29 mouse cellular contexts compared by ENCODE assay signal in the genomic region with DNA sequence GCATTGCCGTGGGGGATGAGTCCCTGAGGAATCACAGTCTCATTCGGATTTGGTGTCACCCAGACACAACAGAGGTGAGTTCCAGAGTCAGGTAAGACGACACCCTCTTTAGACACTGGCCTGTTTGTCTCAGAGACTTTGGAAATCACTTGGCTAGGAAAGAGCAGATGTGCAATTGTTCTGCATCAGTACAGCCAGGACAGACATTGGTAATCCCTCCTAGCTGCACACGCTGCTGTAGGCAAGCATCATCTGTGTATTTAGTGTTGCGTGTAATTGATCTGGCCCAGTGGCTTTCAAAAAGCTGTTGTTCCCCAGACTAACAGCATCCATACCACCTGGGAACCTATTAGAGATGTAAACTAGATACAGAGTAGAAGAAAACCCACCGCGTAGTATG. TPM values are rescaled to one million over a fixed set of nuclear protein-coding genes. Genes with fewer than 3 reads are reported as not detected.
DNase-seq lines count a peak whose midpoint lies in the region; ATAC-seq and TF ChIP-seq lines count a peak whose summit lies in the region.
"Had no signal": no experiment of that assay in that cellular context is flagged by ENCODE, and none has a peak within 500 bp of the region (broad histone marks: within the 10 kb centered on the region; RNA-seq: fewer than 3 reads in every experiment).

No protein-coding gene starts in this region.

- ATAC-seq in neural tube, embryonic 12.5 days (ENCODE audit: low FRiP score, low read depth) = peak; percentile 49; the same call in 1 of the 2 replicates
- no peak for ATAC-seq in hindbrain, embryonic 15.5 days (ENCODE audit: low FRiP score, low read depth)
- ATAC-seq in lung, postnatal 0 days = no peak
- ATAC-seq: forebrain, embryonic 16.5 days; intestine, embryonic 16.5 days had no signal

- TF ChIP-seq CTCF in kidney, adult 2 months (conservative IDR thresholded peaks at IDR 0.05; ENCODE audit: insufficient read depth, insufficient read length, low read depth, low read length) = no peak
- TF ChIP-seq CTCF in lung, postnatal 0 days (IDR thresholded peaks at IDR 0.05) = no peak

- TF ChIP-seq EP300 in lung, postnatal 0 days (IDR thresholded peaks at IDR 0.05) = no peak

- no peaks in the 10 kb centered on the region for H3K9me3 ChIP-seq in neural tube, embryonic 12.5 days
- H3K9me3 ChIP-seq in hindbrain, embryonic 15.5 days = no peaks in the 10 kb centered on the region
- H3K9me3 ChIP-seq in lung, postnatal 0 days (ENCODE audit: low read length) = no peaks in the 10 kb centered on the region
- H3K9me3 ChIP-seq: heart, embryonic 15.5 days; megakaryocyte, embryonic 14.5 days had no signal

- WGBS in kidney, adult 2 months = 48% methylated on average over 7 of the region's 7 CpGs
- WGBS in neural tube, embryonic 12.5 days = 69% methylated on average over 7 of the region's 7 CpGs
- 52% methylated on average over 7 of the region's 7 CpGs for WGBS in hindbrain, embryonic 15.5 days
- 70% methylated on average over 7 of the region's 7 CpGs for WGBS in lung, postnatal 0 days

- peaks cover 9% of the 10 kb centered on the region; the same call in 1 of the 2 replicates for H3K36me3 ChIP-seq in kidney, adult 2 months (ENCODE audit: control insufficient read depth, insufficient read depth, low read length)
- H3K36me3 ChIP-seq in neural tube, embryonic 12.5 days = no peaks in the 10 kb centered on the region
- no peaks in the 10 kb centered on the region for H3K36me3 ChIP-seq in hindbrain, embryonic 15.5 days
- no peaks in the 10 kb centered on the region for H3K36me3 ChIP-seq in lung, postnatal 0 days (ENCODE audit: insufficient read depth, low read length)
- H3K36me3 ChIP-seq: G1E; heart, embryonic 15.5 days had no signal

- no peak overlapping the region for H3K9ac ChIP-seq in neural tube, embryonic 12.5 days
- no peak overlapping the region for H3K9ac ChIP-seq in hindbrain, embryonic 15.5 days
- H3K9ac ChIP-seq in lung, postnatal 0 days (replicated peaks; ENCODE audit: low read depth) = no peak overlapping the region
- H3K9ac ChIP-seq: heart, embryonic 15.5 days had no signal

- 0 out of 2 replicates have a peak, but pooled peaks cover 4% of the 10 kb centered on the region for H3K4me1 ChIP-seq in kidney, adult 2 months (ENCODE audit: control insufficient read depth, insufficient read depth, low read length)
- H3K4me1 ChIP-seq in neural tube, embryonic 12.5 days = peaks cover 10% of the 10 kb centered on the region; the same call in 1 of the 2 replicates
- H3K4me1 ChIP-seq in hindbrain, embryonic 15.5 days (replicated peaks) = peaks cover 16% of the 10 kb centered on the region
- 0 out of 2 replicates have a peak, but pooled peaks cover 2% of the 10 kb centered on the region for H3K4me1 ChIP-seq in lung, postnatal 0 days (ENCODE audit: insufficient read depth, low read depth, low read length)

- intact Hi-C loops in left cerebral cortex, postnatal 36 days (cut with DNase I) = no loop called here

- peak overlapping the region; percentile 90 for H3K27ac ChIP-seq in kidney, adult 2 months (ENCODE audit: insufficient read depth, low read depth, low read length)
- no peak overlapping the region for H3K27ac ChIP-seq in neural tube, embryonic 12.5 days
- 0 out of 2 replicates have a peak overlapping the region, but pooled peaks have one; percentile 28 for H3K27ac ChIP-seq in hindbrain, embryonic 15.5 days (replicated peaks)
- no peak overlapping the region for H3K27ac ChIP-seq in lung, postnatal 0 days (ENCODE audit: low read length)
- H3K27ac ChIP-seq: heart, embryonic 15.5 days; kidney, postnatal 0 days had no signal

- TF ChIP-seq POLR2A in kidney, adult 2 months (IDR thresholded peaks at IDR 0.05; ENCODE audit: low read depth, low read length) = no peak

- no peak for DNase-seq in kidney, adult 2 months
- DNase-seq in kidney, postnatal 36 days = no peak
- no peak for DNase-seq in neural tube, embryonic 10.5 days (ENCODE audit: extremely low spot score, low spot score)
- DNase-seq in lung, postnatal 0 days (ENCODE audit: low spot score) = no peak
- no peak for DNase-seq in adrenal gland, postnatal 25 days
- DNase-seq in left cerebral cortex, postnatal 36 days (ENCODE audit: low spot score in 2 of 2) = no peak
- DNase-seq: adrenal gland, postnatal 36 days; cerebellum, adult 18-20 months; cerebellum, postnatal 36 days; gastrocnemius, postnatal 36 days; heart, postnatal 4 days; left cerebral cortex, postnatal 4 days; liver; lung, postnatal 10 days; thymus, postnatal 36 days had no signal

- H3K27me3 ChIP-seq in kidney, adult 2 months (replicated peaks; ENCODE audit: control insufficient read depth, insufficient read depth, low read length) = no peaks in the 10 kb centered on the region
- H3K27me3 ChIP-seq in neural tube, embryonic 12.5 days (replicated peaks) = 0 out of 2 replicates have a peak, but pooled peaks cover 8% of the 10 kb centered on the region
- no peaks in the 10 kb centered on the region for H3K27me3 ChIP-seq in hindbrain, embryonic 15.5 days
- H3K27me3 ChIP-seq in lung, postnatal 0 days (replicated peaks; ENCODE audit: insufficient read depth, low read length) = no peaks in the 10 kb centered on the region

- H3K4me3 ChIP-seq in kidney, adult 2 months (ENCODE audit: insufficient read depth, low read depth, low read length) = peak overlapping the region; percentile 67
- no peak overlapping the region for H3K4me3 ChIP-seq in neural tube, embryonic 12.5 days
- no peak overlapping the region for H3K4me3 ChIP-seq in hindbrain, embryonic 15.5 days
- no peak overlapping the region for H3K4me3 ChIP-seq in lung, postnatal 0 days (ENCODE audit: low read depth, low read length)
- H3K4me3 ChIP-seq: erythroblast, embryonic 14.5 days; heart, embryonic 15.5 days; megakaryocyte, embryonic 14.5 days; myocyte had no signal

- no peak overlapping the region for H3K4me2 ChIP-seq in neural tube, embryonic 12.5 days (replicated peaks)
- H3K4me2 ChIP-seq in hindbrain, embryonic 15.5 days = no peak overlapping the region
- H3K4me2 ChIP-seq in lung, postnatal 0 days (replicated peaks; ENCODE audit: low read depth, low read length) = no peak overlapping the region
- H3K4me2 ChIP-seq: heart, embryonic 15.5 days had no signal

RNA-seq across cellular contexts. Expression of a gene that starts 5.3 kb away (rescaled TPM):
- polyA plus RNA-seq in kidney, adult 2 months (2012; rRNA removed) = 9,073 and 10,701 TPM in 2 replicates
- polyA plus RNA-seq in neural tube, embryonic 12.5 days (2016; fragmentation: Nextera tagmentation; extraction: Ambion mirVana) = 0.22 TPM in 2 replicates
- 0.04 and 0.17 TPM in 2 replicates for polyA plus RNA-seq in hindbrain, embryonic 15.5 days (2015; fragmentation: Nextera tagmentation; extraction: Ambion mirVana)
- polyA plus RNA-seq in lung, postnatal 0 days (2015; fragmentation: Nextera tagmentation; extraction: Ambion mirVana) = not detected in 2 replicates
- not detected in 2 replicates for total RNA-seq in adrenal gland, postnatal 25 days (2021)
- total RNA-seq in left cerebral cortex, postnatal 36 days (2021) = under 1 TPM; 0.48 to 0.54 TPM
- total RNA-seq: adrenal gland, postnatal 36 days; gastrocnemius, postnatal 36 days; heart, adult 8-10 months; heart, postnatal 4 days; layer of hippocampus, adult 18-20 months had no signal
- polyA plus RNA-seq: erythroblast, embryonic 14.5 days; forebrain, embryonic 16.5 days; G1E; heart, embryonic 15.5 days; liver, embryonic 16.5 days; stomach, embryonic 14.5 days had no signal

RNA-seq across cellular contexts. Expression of a gene that starts 11.8 kb away (rescaled TPM):
- not detected in 2 replicates for polyA plus RNA-seq in kidney, adult 2 months (2012; rRNA removed)
- polyA plus RNA-seq in neural tube, embryonic 12.5 days (2016; fragmentation: Nextera tagmentation; extraction: Ambion mirVana) = not detected in 2 replicates
- polyA plus RNA-seq in hindbrain, embryonic 15.5 days (2015; fragmentation: Nextera tagmentation; extraction: Ambion mirVana) = 0.72 and 1.1 TPM in 2 replicates
- not detected in 2 replicates for polyA plus RNA-seq in lung, postnatal 0 days (2015; fragmentation: Nextera tagmentation; extraction: Ambion mirVana)
- total RNA-seq in adrenal gland, postnatal 25 days (2021) = not detected in 2 replicates
- not detected for total RNA-seq in left cerebral cortex, postnatal 36 days (2021)
- total RNA-seq: adrenal gland, postnatal 36 days; G1E; gastrocnemius, postnatal 36 days; heart, adult 8-10 months; heart, postnatal 4 days had no signal
- polyA plus RNA-seq: erythroblast, embryonic 14.5 days; G1E; heart, embryonic 15.5 days; intestine, embryonic 16.5 days; kidney, postnatal 0 days; liver, embryonic 16.5 days; myocyte; stomach, embryonic 14.5 days had no signal

RNA-seq across cellular contexts. Expression of a gene that starts 23.3 kb away (rescaled TPM):
- 0.03 and 0.07 TPM in 2 replicates for polyA plus RNA-seq in kidney, adult 2 months (2012; rRNA removed)
- 0.17 TPM in 1 of 2 replicates, not detected in the other for polyA plus RNA-seq in neural tube, embryonic 12.5 days (2016; fragmentation: Nextera tagmentation; extraction: Ambion mirVana)
- 0.17 and 0.66 TPM in 2 replicates for polyA plus RNA-seq in hindbrain, embryonic 15.5 days (2015; fragmentation: Nextera tagmentation; extraction: Ambion mirVana)
- not detected in 2 replicates for polyA plus RNA-seq in lung, postnatal 0 days (2015; fragmentation: Nextera tagmentation; extraction: Ambion mirVana)
- total RNA-seq in adrenal gland, postnatal 25 days (2021) = 0.15 and 3.3 TPM in 2 replicates
- total RNA-seq in left cerebral cortex, postnatal 36 days (2021) = under 1 TPM; 0.79 to 0.84 TPM
- total RNA-seq: gastrocnemius, postnatal 36 days; heart, adult 8-10 months; heart, postnatal 4 days had no signal
- polyA plus RNA-seq: forebrain, embryonic 16.5 days; G1E; myocyte; stomach, embryonic 14.5 days had no signal

RNA-seq across cellular contexts. Expression of a gene that starts 33.7 kb away (rescaled TPM):
- 3.3 and 4.2 TPM in 2 replicates for polyA plus RNA-seq in kidney, adult 2 months (2012; rRNA removed)
- polyA plus RNA-seq in neural tube, embryonic 12.5 days (2016; fragmentation: Nextera tagmentation; extraction: Ambion mirVana) = 0.52 and 1.0 TPM in 2 replicates
- 0.29 and 0.41 TPM in 2 replicates for polyA plus RNA-seq in hindbrain, embryonic 15.5 days (2015; fragmentation: Nextera tagmentation; extraction: Ambion mirVana)
- polyA plus RNA-seq in lung, postnatal 0 days (2015; fragmentation: Nextera tagmentation; extraction: Ambion mirVana) = 2.7 and 2.8 TPM in 2 replicates
- 0.70 and 0.86 TPM in 2 replicates for total RNA-seq in adrenal gland, postnatal 25 days (2021)
- total RNA-seq in left cerebral cortex, postnatal 36 days (2021) = 10 to 100 TPM; 52.3 to 53.7 TPM
- polyA plus RNA-seq: erythroblast, embryonic 14.5 days had no signal

RNA-seq across cellular contexts. Expression of a gene that starts 40.7 kb away (rescaled TPM):
- 114 and 126 TPM in 2 replicates for polyA plus RNA-seq in kidney, adult 2 months (2012; rRNA removed)
- polyA plus RNA-seq in neural tube, embryonic 12.5 days (2016; fragmentation: Nextera tagmentation; extraction: Ambion mirVana) = 82.0 and 86.1 TPM in 2 replicates
- polyA plus RNA-seq in hindbrain, embryonic 15.5 days (2015; fragmentation: Nextera tagmentation; extraction: Ambion mirVana) = 49.5 and 50.1 TPM in 2 replicates
- 63.6 and 66.5 TPM in 2 replicates for polyA plus RNA-seq in lung, postnatal 0 days (2015; fragmentation: Nextera tagmentation; extraction: Ambion mirVana)
- 107 and 109 TPM in 2 replicates for total RNA-seq in adrenal gland, postnatal 25 days (2021)
- 10 to 100 TPM; 54.9 to 61.3 TPM for total RNA-seq in left cerebral cortex, postnatal 36 days (2021)

Comparison
In these comparisons a context has a peak if more than half of its experiments do, and no peak if none do; other contexts are left out.
1. H3K27ac ChIP-seq: peak in kidney, adult 2 months (single experiment) and hindbrain, embryonic 15.5 days (single experiment); none in neural tube, embryonic 12.5 days (single experiment) and lung, postnatal 0 days (single experiment).
2. RNA of a gene that starts 5.3 kb away (polyA plus RNA-seq): 9,073 to 10,701 TPM in kidney, adult 2 months; 0.22 TPM in neural tube, embryonic 12.5 days, 0.04 to 0.17 TPM in hindbrain, embryonic 15.5 days and not detected in lung, postnatal 0 days; every median in the first group is over 1,000 times any median in the second.